Mouse (Mus musculus) adrenal gland, postnatal 0 days (tissue): ENCODE results near the gene Lefty2. TPM values are rescaled to one million over a fixed set of nuclear protein-coding genes. Genes with fewer than 3 reads are reported as not detected.

Source experiments
- polyA plus RNA-seq: library from polyadenylated mRNA; unstranded; fragments of >200 nt; fragmentation: Nextera tagmentation; extraction: Ambion mirVana; gene quantifications from 2 replicates; pipeline ENCODE4 v1.2.1, GENCODE M21; 2015

Gene Lefty2
- polyA plus RNA-seq: 0.08 and 0.29 TPM in 2 replicates

DNA sequence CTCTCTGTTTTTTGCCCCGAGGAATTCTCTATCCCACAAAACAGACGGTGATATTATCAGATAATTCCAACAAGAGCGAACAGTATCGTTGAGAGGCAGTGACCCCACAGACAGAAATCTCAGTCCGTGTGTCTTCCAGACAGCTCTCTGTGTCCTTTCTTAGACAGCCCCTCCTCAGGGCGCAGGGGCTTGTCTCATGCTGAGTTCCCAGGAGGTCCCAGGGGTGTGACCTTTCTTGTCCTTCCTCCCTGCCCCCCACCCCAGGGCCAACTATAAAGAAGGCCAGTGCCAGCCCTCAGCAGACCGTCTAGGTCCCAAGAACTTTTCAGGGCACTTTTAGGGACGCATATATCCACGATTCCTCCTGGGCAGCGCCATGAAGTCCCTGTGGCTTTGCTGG, at the start of gene Lefty2:
TSS of gene Lefty2 (plus strand) at position 301 of the 400 bp plus-strand sequence.

GRCm38 (mm10) chr1:180850316-180851270, 42.3 kb upstream of the Lefty2 start, which contains the start of gene Sde2:
TSS of gene Sde2 (plus strand) at chr1:180851127.

DNA sequence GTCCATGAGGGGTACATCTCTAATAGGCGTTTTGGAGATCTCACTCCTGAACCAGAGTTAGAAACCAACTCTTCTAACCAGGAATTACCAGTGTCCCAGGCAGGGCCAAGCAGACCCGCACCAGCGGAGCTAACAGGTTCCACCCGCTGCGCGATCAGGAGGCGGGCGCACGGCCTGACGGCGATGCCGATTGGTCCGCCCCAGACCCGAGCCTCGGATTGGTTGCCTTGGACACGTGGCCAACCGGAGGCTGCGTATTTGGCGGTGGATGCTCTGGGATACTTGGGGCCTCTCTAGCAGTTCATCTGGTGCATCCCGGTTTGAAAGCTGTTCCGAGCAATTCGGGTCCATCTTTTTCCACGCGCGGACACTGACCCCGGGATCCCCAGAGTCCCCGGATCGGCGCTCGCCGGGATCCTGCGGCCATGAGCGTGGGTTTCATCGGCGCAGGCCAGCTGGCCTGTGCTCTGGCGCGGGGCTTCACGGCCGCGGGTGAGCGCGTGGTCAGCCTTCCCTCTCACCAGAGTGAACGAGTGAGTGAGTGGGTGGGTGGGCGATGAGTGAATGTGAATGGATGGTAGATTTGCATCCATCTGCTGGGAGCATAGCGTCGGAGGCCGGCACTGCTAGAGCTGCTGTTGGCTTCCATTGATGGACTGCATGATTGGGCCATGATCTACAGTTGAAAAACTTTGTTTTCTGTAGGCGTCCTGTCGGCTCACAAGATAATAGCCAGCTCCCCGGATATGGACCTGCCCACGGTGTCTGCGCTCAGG, 11.3 kb downstream of the Lefty2 start, which contains the start of gene Pycr2:
TSS of gene Pycr2 (plus strand) at position 255 of the 776 bp plus-strand sequence.

DNA sequence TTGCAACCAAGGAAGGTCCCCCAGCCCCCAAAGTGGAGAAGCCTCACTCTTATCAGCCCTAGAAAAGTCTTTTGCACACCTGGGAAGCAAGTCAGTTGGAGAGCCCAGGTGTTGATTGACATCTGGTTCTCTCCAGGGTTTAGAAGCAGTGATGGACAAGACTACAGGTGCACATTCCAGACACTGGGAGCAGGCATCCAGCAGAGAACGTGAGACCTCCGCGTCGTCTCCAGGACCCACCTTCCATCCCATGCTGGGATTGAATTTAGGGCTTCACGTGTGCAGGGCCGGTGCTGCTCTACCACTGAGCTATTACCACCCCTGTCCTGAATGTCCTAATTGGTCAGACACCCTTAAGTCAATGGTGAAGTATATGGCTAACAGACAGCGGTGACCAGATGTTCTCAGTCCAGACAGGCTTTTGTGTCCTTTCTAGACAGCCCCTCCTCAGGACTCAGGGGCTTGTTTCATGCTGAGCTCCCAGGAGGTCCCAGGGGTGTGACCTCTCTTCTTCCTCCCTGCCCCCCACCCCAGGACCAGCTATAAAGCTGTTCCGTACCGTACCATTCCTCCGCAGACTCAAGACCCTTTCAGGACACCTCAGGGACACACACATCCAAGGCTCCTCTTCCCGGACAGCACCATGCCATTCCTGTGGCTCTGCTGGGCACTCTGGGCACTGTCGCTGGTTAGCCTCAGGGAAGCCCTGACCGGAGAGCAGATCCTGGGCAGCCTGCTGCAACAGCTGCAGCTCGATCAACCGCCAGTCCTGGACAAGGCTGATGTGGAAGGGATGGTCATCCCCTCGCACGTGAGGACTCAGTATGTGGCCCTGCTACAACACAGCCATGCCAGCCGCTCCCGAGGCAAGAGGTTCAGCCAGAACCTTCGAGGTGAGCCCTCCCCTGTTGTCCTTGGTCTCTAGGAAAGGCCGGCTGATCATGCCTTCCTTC, 41.8 kb downstream of the Lefty2 start, which contains the start of gene Lefty1:
TSS of gene Lefty1 (plus strand) at position 556 of the 953 bp plus-strand sequence.

GRCm38 (mm10) chr1:180942166-180943031, 49.5 kb downstream of the Lefty2 start, which contains the start of gene Tmem63a:
TSS of gene Tmem63a (plus strand) at chr1:180942344.

Other genes starting within 250 kb of the Lefty2 start
- 0.10 and 0.11 TPM in 2 replicates for gene Mixl1, start 196.1 kb upstream of the Lefty2 start, polyA plus RNA-seq
- gene Acbd3, start 167.1 kb upstream of the Lefty2 start, polyA plus RNA-seq: 16.1 and 19.5 TPM in 2 replicates
- gene H3f3a, start 79.2 kb upstream of the Lefty2 start, polyA plus RNA-seq: 2,015 and 2,166 TPM in 2 replicates
- gene Sde2, start 42.0 kb upstream of the Lefty2 start, polyA plus RNA-seq: 14.5 and 21.4 TPM in 2 replicates
- gene Pycr2, start 11.2 kb downstream of the Lefty2 start, polyA plus RNA-seq: 67.5 and 87.6 TPM in 2 replicates
- 4.9 and 6.3 TPM in 2 replicates for gene Lefty1, start 41.9 kb downstream of the Lefty2 start, polyA plus RNA-seq
- gene Tmem63a, start 49.2 kb downstream of the Lefty2 start, polyA plus RNA-seq: 10.0 and 15.5 TPM in 2 replicates
- gene Ephx1, start 127.8 kb downstream of the Lefty2 start, polyA plus RNA-seq: 56.6 and 73.8 TPM in 2 replicates
- not detected in 2 replicates for gene 9130409I23Rik, start 158.1 kb downstream of the Lefty2 start, polyA plus RNA-seq